ENCODE assay signal across 22 mouse cellular contexts in the genomic region with DNA sequence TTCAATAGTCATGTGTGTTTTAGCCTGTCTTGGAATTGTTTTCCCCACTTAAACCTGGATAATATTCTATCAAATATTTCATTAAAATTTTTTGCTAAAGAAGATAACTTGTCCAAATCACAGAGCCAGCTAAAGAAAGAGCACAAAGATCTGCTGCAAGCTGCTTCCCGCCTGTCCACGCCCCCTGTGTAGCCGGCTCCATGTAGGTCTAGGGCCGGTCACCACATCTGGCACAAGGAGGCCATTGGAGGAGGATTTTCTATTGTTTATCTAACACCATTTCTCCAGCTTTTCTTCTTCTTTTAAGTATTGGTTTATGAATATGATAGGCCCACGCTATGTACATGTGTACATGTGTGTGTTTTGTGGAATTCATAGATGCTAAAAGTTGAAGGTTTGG. TPM values are rescaled to one million over a fixed set of nuclear protein-coding genes. Genes with fewer than 3 reads are reported as not detected.
DNase-seq lines count a peak whose midpoint lies in the region; ATAC-seq and TF ChIP-seq lines count a peak whose summit lies in the region.
"Had no signal": no experiment of that assay in that cellular context is flagged by ENCODE, and none has a peak within 500 bp of the region (broad histone marks: within the 10 kb centered on the region; RNA-seq: fewer than 3 reads in every experiment).

No protein-coding gene starts in this region.

- no peak overlapping the region for H3K4me3 ChIP-seq in heart, embryonic 11.5 days (ENCODE audit: low read depth, low read length)
- H3K4me3 ChIP-seq in liver, adult 2 months (ENCODE audit: insufficient read depth, low read depth, low read length) = no peak overlapping the region
- H3K4me3 ChIP-seq in liver, embryonic 11.5 days (ENCODE audit: low read depth, low read length) = no peak overlapping the region
- H3K4me3 ChIP-seq in brown adipose tissue, adult 24 weeks (ENCODE audit: insufficient read depth, low read depth, low read length) = no peak overlapping the region
- H3K4me3 ChIP-seq: forebrain, embryonic 13.5 days; hindbrain, embryonic 13.5 days; left cerebral cortex, adult 2 months; limb, embryonic 12.5 days; liver, embryonic 12.5 days had no signal

- ATAC-seq in heart, embryonic 11.5 days (replicated peaks; ENCODE audit: insufficient number of reproducible peaks, low FRiP score, low TSS enrichment) = no peak
- ATAC-seq in liver, embryonic 11.5 days (replicated peaks; ENCODE audit: low FRiP score) = no peak
- ATAC-seq: forebrain, embryonic 13.5 days; intestine, embryonic 16.5 days; liver, embryonic 12.5 days; liver, postnatal 0 days had no signal

- intact Hi-C loops in heart, postnatal 36 days (cut with DNase I) = no loop called here

- no peak for TF ChIP-seq POLR2A in liver, adult 2 months (IDR thresholded peaks at IDR 0.05; ENCODE audit: extremely low read depth, insufficient read depth, low read length)

- no peaks in the 10 kb centered on the region for H3K9me3 ChIP-seq in heart, embryonic 11.5 days (replicated peaks; ENCODE audit: control insufficient read depth, low read length)
- H3K9me3 ChIP-seq in liver, embryonic 11.5 days (ENCODE audit: control insufficient read depth, low read length) = no peaks in the 10 kb centered on the region
- H3K9me3 ChIP-seq: forebrain, embryonic 13.5 days; hindbrain, embryonic 13.5 days; limb, embryonic 12.5 days; liver, embryonic 12.5 days had no signal

- no peak for DNase-seq in heart, postnatal 36 days
- no peak for DNase-seq in liver, adult 2 months (ENCODE audit: extremely low read depth, low read depth, low spot score)
- no peak for DNase-seq in liver, embryonic 11.5 days (ENCODE audit: low spot score)
- DNase-seq in adipocyte (ENCODE audit: low spot score) = peak; percentile 61
- DNase-seq: adrenal gland, adult 2 months; B cell, adult 2 months; cerebellum, adult 8-10 months; cerebellum, postnatal 25 days; gastrocnemius, postnatal 25 days; kidney, adult 8-10 months; kidney, postnatal 14 days; liver, postnatal 0 days; midbrain, embryonic 14.5 days; thymus, postnatal 4 days had no signal

- no peak overlapping the region for H3K4me2 ChIP-seq in heart, embryonic 11.5 days
- no peak overlapping the region for H3K4me2 ChIP-seq in liver, embryonic 11.5 days
- H3K4me2 ChIP-seq: forebrain, embryonic 13.5 days; hindbrain, embryonic 13.5 days; limb, embryonic 12.5 days; liver, embryonic 12.5 days had no signal

- no peaks in the 10 kb centered on the region for H3K79me2 ChIP-seq in liver, adult 2 months (ENCODE audit: control insufficient read depth, insufficient read depth, low read length)

- 71% methylated on average over 5 of the region's 5 CpGs for WGBS in heart, embryonic 11.5 days (ENCODE audit: insufficient replicate concordance)
- WGBS in liver, adult 2 months = 83% methylated on average over 5 of the region's 5 CpGs
- 87% methylated on average over 5 of the region's 5 CpGs for WGBS in liver, embryonic 11.5 days

- peak overlapping the region; percentile 35; the same call in 1 of the 2 replicates for H3K27ac ChIP-seq in heart, embryonic 11.5 days (ENCODE audit: low read depth, low read length)
- peak overlapping the region; percentile 48; the same call in 1 of the 2 replicates for H3K27ac ChIP-seq in liver, adult 2 months (replicated peaks; ENCODE audit: insufficient read depth, low read depth, low read length)
- no peak overlapping the region for H3K27ac ChIP-seq in liver, embryonic 11.5 days (ENCODE audit: low read depth, low read length)
- peak overlapping the region; percentile 98 for H3K27ac ChIP-seq in brown adipose tissue, adult 24 weeks (replicated peaks; ENCODE audit: low read depth, low read length)
- H3K27ac ChIP-seq: forebrain, embryonic 13.5 days; hindbrain, embryonic 13.5 days; limb, embryonic 12.5 days; liver, embryonic 12.5 days had no signal

- TF ChIP-seq CTCF in liver, adult 2 months (IDR thresholded peaks at IDR 0.05; ENCODE audit: low read depth, low read length) = no peak

- no peaks in the 10 kb centered on the region for H3K36me3 ChIP-seq in heart, embryonic 11.5 days (ENCODE audit: control insufficient read depth, insufficient read depth, low read length)
- H3K36me3 ChIP-seq in liver, adult 2 months (ENCODE audit: control insufficient read depth, insufficient read depth, low read length) = no peaks in the 10 kb centered on the region
- no peaks in the 10 kb centered on the region for H3K36me3 ChIP-seq in liver, embryonic 11.5 days (ENCODE audit: control insufficient read depth, insufficient read depth, low read length)
- H3K36me3 ChIP-seq: hindbrain, embryonic 13.5 days; limb, embryonic 12.5 days; liver, embryonic 12.5 days had no signal

- no peaks in the 10 kb centered on the region for H3K27me3 ChIP-seq in heart, embryonic 11.5 days (ENCODE audit: control insufficient read depth, insufficient read depth, low read length)
- no peaks in the 10 kb centered on the region for H3K27me3 ChIP-seq in liver, adult 2 months (ENCODE audit: control insufficient read depth, insufficient read depth, low read length)
- no peaks in the 10 kb centered on the region for H3K27me3 ChIP-seq in liver, embryonic 11.5 days (replicated peaks; ENCODE audit: control insufficient read depth, insufficient read depth, low read length)
- H3K27me3 ChIP-seq: forebrain, embryonic 13.5 days; hindbrain, embryonic 13.5 days; limb, embryonic 12.5 days had no signal

- H3K9ac ChIP-seq in heart, embryonic 11.5 days (ENCODE audit: low read depth, low read length) = no peak overlapping the region
- H3K9ac ChIP-seq in liver, adult 2 months (ENCODE audit: low read depth, low read length) = no peak overlapping the region
- no peak overlapping the region for H3K9ac ChIP-seq in liver, embryonic 11.5 days (ENCODE audit: low read depth, low read length)
- H3K9ac ChIP-seq: forebrain, embryonic 13.5 days; hindbrain, embryonic 13.5 days; limb, embryonic 12.5 days; liver, embryonic 12.5 days; liver, postnatal 0 days had no signal

- 0 out of 2 replicates have a peak, but pooled peaks cover 6% of the 10 kb centered on the region for H3K4me1 ChIP-seq in heart, embryonic 11.5 days (ENCODE audit: control insufficient read depth, insufficient read depth, low read length)
- peaks cover 10% of the 10 kb centered on the region for H3K4me1 ChIP-seq in liver, adult 2 months (ENCODE audit: control insufficient read depth, insufficient read depth, low read length)
- peaks cover 7% of the 10 kb centered on the region; the same call in 1 of the 2 replicates for H3K4me1 ChIP-seq in liver, embryonic 11.5 days (replicated peaks; ENCODE audit: control insufficient read depth, insufficient read depth, low read length)
- H3K4me1 ChIP-seq in brown adipose tissue, adult 24 weeks (ENCODE audit: control insufficient read depth, insufficient read depth, insufficient read length, low read length) = peaks cover 39% of the 10 kb centered on the region
- H3K4me1 ChIP-seq: forebrain, embryonic 13.5 days; hindbrain, embryonic 13.5 days; limb, embryonic 12.5 days had no signal

RNA-seq across cellular contexts. Expression of a gene that starts 38.9 kb away (rescaled TPM):
- 69.1 and 79.9 TPM in 2 replicates for polyA plus RNA-seq in heart, embryonic 11.5 days (2014; fragmentation: Nextera tagmentation; extraction: Ambion mirVana)
- 10 to 100 TPM; 53.9 to 54.3 TPM for total RNA-seq in heart, postnatal 36 days (2021)
- total RNA-seq in liver, adult 2 months (2014; rRNA removed) = 60.5 and 68.4 TPM in 2 replicates
- polyA plus RNA-seq in liver, adult 2 months (2012; rRNA removed) = 12.2 and 16.4 TPM in 2 replicates
- polyA plus RNA-seq in liver, embryonic 11.5 days (2014; fragmentation: Nextera tagmentation; extraction: Ambion mirVana) = 24.1 and 25.5 TPM in 2 replicates
- polyA plus RNA-seq in brown adipose tissue, adult 24 weeks (2012; ENCODE audit: insufficient read depth, insufficient read length, missing spikeins) = 73.7 and 81.7 TPM in 2 replicates
